Mouse (Mus musculus): ENCODE measurements around the gene Irf2bpl. TPM values are rescaled to one million over a fixed set of nuclear protein-coding genes. Genes with fewer than 3 reads are reported as not detected.

The Irf2bpl gene
- polyA plus RNA-seq, 1 experiment = 97.5 TPM

GRCm38 (mm10) chr12:86831591-86832550 is 52.7 kb downstream of the Irf2bpl start:
- DNase-seq (ENCODE audit: low read depth) = peak; percentile 93
- TF ChIP-seq POLR2A (IDR thresholded peaks at IDR 0.05; ENCODE audit: borderline replicate concordance, extremely low read depth, insufficient read depth, insufficient read length, poor library complexity, severe bottlenecking) = no peak
- TF ChIP-seq CTCF (IDR thresholded peaks at IDR 0.05; ENCODE audit: borderline replicate concordance, extremely low read depth, insufficient read depth, insufficient read length) = no peak

Other genes starting within 250 kb of the Irf2bpl start
- gene Vash1, start 206.1 kb downstream of the Irf2bpl start, polyA plus RNA-seq (2012; rRNA removed) = 41.9 and 59.6 TPM in 2 replicates
- gene Angel1, start 158.3 kb downstream of the Irf2bpl start, polyA plus RNA-seq (2012; rRNA removed) = 17.3 and 17.8 TPM in 2 replicates
- not detected in 2 replicates for gene Lrrc74a, start 150.4 kb downstream of the Irf2bpl start, polyA plus RNA-seq (2012; rRNA removed)
- 67.3 and 70.7 TPM in 2 replicates for gene Cipc, start 62.2 kb upstream of the Irf2bpl start, polyA plus RNA-seq (2012; rRNA removed)
- 10.0 and 15.5 TPM in 2 replicates for gene Zdhhc22, start 105.6 kb upstream of the Irf2bpl start, polyA plus RNA-seq (2012; rRNA removed)
- gene Tmem63c, start 136.5 kb upstream of the Irf2bpl start, polyA plus RNA-seq (2012; rRNA removed) = 18.1 and 19.6 TPM in 2 replicates
- gene Ngb, start 217.7 kb upstream of the Irf2bpl start, polyA plus RNA-seq (2012; rRNA removed) = 1.9 and 2.5 TPM in 2 replicates